11 mouse cellular contexts compared by ENCODE assay signal in the genomic region with DNA sequence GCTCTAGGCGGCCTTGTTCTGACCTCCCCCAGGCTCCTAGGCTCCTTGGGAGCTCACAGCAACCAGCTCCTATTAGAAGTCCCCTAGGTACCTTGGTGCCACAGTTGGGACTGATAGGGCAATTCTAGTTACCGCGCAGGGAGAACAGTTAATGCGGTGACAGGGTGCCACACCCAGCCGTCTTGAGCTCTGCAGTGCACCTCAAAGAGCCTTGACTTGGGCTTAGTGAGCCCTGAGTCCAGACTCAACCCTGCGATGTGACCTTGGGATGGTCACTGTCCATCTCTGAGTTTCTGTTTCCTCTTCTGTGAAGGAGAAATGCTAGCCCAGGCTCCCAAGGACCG. TPM values are rescaled to one million over a fixed set of nuclear protein-coding genes. Genes with fewer than 3 reads are reported as not detected.
A peak's percentile ranks its signal among the peaks of the same experiment; 100 is the strongest.
DNase-seq lines count a peak whose midpoint lies in the region; ATAC-seq and TF ChIP-seq lines count a peak whose summit lies in the region.
"Had no signal": no experiment of that assay in that cellular context is flagged by ENCODE, and none has a peak within 500 bp of the region (broad histone marks: within the 10 kb centered on the region; RNA-seq: fewer than 3 reads in every experiment).

No protein-coding gene starts in this region.

- WGBS in heart, embryonic 16.5 days, result 72% methylated on average over 7 of the region's 7 CpGs
- WGBS in liver, embryonic 14.5 days (ENCODE audit: insufficient replicate concordance), result 28% methylated on average over 7 of the region's 7 CpGs

- H3K9ac ChIP-seq in heart, embryonic 16.5 days (ENCODE audit: low read length), result peak overlapping the region; percentile 52
- H3K9ac ChIP-seq in MEL (ENCODE audit: control insufficient read depth, low read depth, low read length, poor library complexity, severe bottlenecking), result peak overlapping the region; percentile 67
- H3K9ac ChIP-seq in liver, embryonic 14.5 days (replicated peaks), result no peak overlapping the region

- no peak for ATAC-seq in heart, embryonic 16.5 days (replicated peaks; ENCODE audit: extremely low read depth, insufficient read depth, low FRiP score)
- ATAC-seq in liver, embryonic 14.5 days (ENCODE audit: insufficient read depth), result no peak

- TF ChIP-seq POLR2A in MEL (IDR thresholded peaks at IDR 0.05; ENCODE audit: control insufficient read depth in 1 of 2, insufficient read depth in 1 of 2, low read depth in 1 of 2, low read length in 2 of 2, poor library complexity in 1 of 2), result no peak

- H3K27ac ChIP-seq in heart, embryonic 16.5 days (ENCODE audit: low read length), result no peak overlapping the region
- peak overlapping the region; percentile 35 for H3K27ac ChIP-seq in MEL (ENCODE audit: control insufficient read depth, low read depth, low read length)
- no peak overlapping the region for H3K27ac ChIP-seq in liver, embryonic 14.5 days

- no peaks in the 10 kb centered on the region for H3K27me3 ChIP-seq in heart, embryonic 16.5 days (ENCODE audit: control insufficient read depth, insufficient read depth, low read length)
- no peaks in the 10 kb centered on the region for H3K27me3 ChIP-seq in MEL (ENCODE audit: control insufficient read depth in 1 of 2, insufficient read depth in 2 of 2, low read length in 2 of 2)
- peaks cover 17% of the 10 kb centered on the region for H3K27me3 ChIP-seq in erythroblast, embryonic 14.5 days (ENCODE audit: control insufficient read depth)
- no peaks in the 10 kb centered on the region for H3K27me3 ChIP-seq in liver, embryonic 14.5 days (ENCODE audit: control insufficient read depth, insufficient read depth, low read length)

- no peak for TF ChIP-seq EP300 in MEL (IDR thresholded peaks at IDR 0.05; ENCODE audit: low read depth in 1 of 2, low read length in 2 of 2)
- no peak for TF ChIP-seq EP300 in liver, embryonic 14.5 days (IDR thresholded peaks at IDR 0.05; ENCODE audit: low read depth)

- no peak for DNase-seq in heart, postnatal 36 days
- DNase-seq in MEL (ENCODE audit: low read depth, low spot score), result no peak
- DNase-seq in liver, embryonic 14.5 days (ENCODE audit: low read depth in 3 of 3, low spot score in 3 of 3), result peak in 1 of 3 experiments; percentile 10
- DNase-seq in thymus, postnatal 14 days, result no peak
- no peak for DNase-seq in layer of hippocampus, postnatal 10 days (ENCODE audit: low spot score in 2 of 2)
- no peak for DNase-seq in kidney, adult 8-10 months

- no peaks in the 10 kb centered on the region for H3K36me3 ChIP-seq in heart, embryonic 16.5 days (ENCODE audit: control insufficient read depth, insufficient read depth)
- peaks cover 0 to 5% of the 10 kb centered on the region in 2 experiments; a peak in 1 of 4 replicates for H3K36me3 ChIP-seq in MEL (ENCODE audit: control insufficient read depth in 1 of 2, insufficient read depth in 2 of 2, low read length in 2 of 2)
- H3K36me3 ChIP-seq in erythroblast, embryonic 14.5 days (ENCODE audit: control insufficient read depth), result no peaks in the 10 kb centered on the region
- no peaks in the 10 kb centered on the region for H3K36me3 ChIP-seq in liver, embryonic 14.5 days (replicated peaks; ENCODE audit: control insufficient read depth, insufficient read depth, low read depth)

- H3K4me1 ChIP-seq in heart, embryonic 16.5 days (ENCODE audit: control insufficient read depth, insufficient read depth, low read length), result peaks cover 3% of the 10 kb centered on the region; the same call in 1 of the 2 replicates
- peaks cover under 1 to 21% of the 10 kb centered on the region in 2 experiments; a peak in 3 of 4 replicates for H3K4me1 ChIP-seq in MEL (ENCODE audit: control insufficient read depth in 1 of 2, insufficient read depth in 2 of 2, low read length in 2 of 2)
- peaks cover 15% of the 10 kb centered on the region for H3K4me1 ChIP-seq in erythroblast, embryonic 14.5 days (ENCODE audit: control insufficient read depth)
- peaks cover 4 to 9% of the 10 kb centered on the region in 2 experiments; a peak in 3 of 4 replicates for H3K4me1 ChIP-seq in liver, embryonic 14.5 days (replicated peaks; ENCODE audit: control insufficient read depth in 2 of 2, insufficient read depth in 2 of 2, low read length in 1 of 2)

- H3K4me2 ChIP-seq in heart, embryonic 16.5 days (ENCODE audit: low read depth, low read length), result peak overlapping the region; percentile 55; the same call in 1 of the 2 replicates
- peak overlapping the region; percentile 40 for H3K4me2 ChIP-seq in liver, embryonic 14.5 days (ENCODE audit: low read depth)

- no peak for TF ChIP-seq CTCF in MEL (IDR thresholded peaks at IDR 0.05 in 2 of 3, conservative IDR thresholded peaks at IDR 0.05 in 1 of 3; ENCODE audit: control insufficient read depth in 1 of 3, insufficient read depth in 1 of 3, low read depth in 2 of 3, low read length in 3 of 3, poor library complexity in 1 of 3, severe bottlenecking in 1 of 3)
- TF ChIP-seq CTCF in liver, embryonic 14.5 days (IDR thresholded peaks at IDR 0.05; ENCODE audit: low read depth), result no peak

- no peaks in the 10 kb centered on the region for H3K9me3 ChIP-seq in heart, embryonic 16.5 days (replicated peaks; ENCODE audit: control insufficient read depth, low read length)
- H3K9me3 ChIP-seq in MEL (replicated peaks; ENCODE audit: insufficient read depth, low read length), result no peaks in the 10 kb centered on the region
- no peaks in the 10 kb centered on the region for H3K9me3 ChIP-seq in erythroblast, embryonic 14.5 days (ENCODE audit: control insufficient read depth, low read length)
- no peaks in the 10 kb centered on the region for H3K9me3 ChIP-seq in liver, embryonic 14.5 days (ENCODE audit: control insufficient read depth, low read length)

- no peaks in the 10 kb centered on the region; the same call in 1 of the 2 replicates for H3K79me2 ChIP-seq in MEL (ENCODE audit: control insufficient read depth, insufficient read depth, low read length, poor library complexity)

- H3K4me3 ChIP-seq in heart, embryonic 16.5 days (ENCODE audit: low read length), result no peak overlapping the region; the same call in 1 of the 2 replicates
- H3K4me3 ChIP-seq in MEL (ENCODE audit: control insufficient read depth in 1 of 2, insufficient read depth in 1 of 2, low read depth in 2 of 2, low read length in 2 of 2), result peak overlapping the region; percentile 53 to 56
- peak overlapping the region; percentile 17 for H3K4me3 ChIP-seq in erythroblast, embryonic 14.5 days (replicated peaks)
- peak overlapping the region in 1 of 2 experiments; percentile 26; a peak in 1 of 4 replicates for H3K4me3 ChIP-seq in liver, embryonic 14.5 days (ENCODE audit: insufficient read depth in 1 of 2, low read depth in 2 of 2, low read length in 2 of 2)

- intact Hi-C loops in heart, postnatal 36 days (cut with DNase I), result loop anchor here (1.0 to 5.0 kb wide), 2 partner anchors 43 to 226 kb away; no protein-coding TSS in a partner anchor

- no peak for TF ChIP-seq RAD21 in MEL (IDR thresholded peaks at IDR 0.05; ENCODE audit: low read depth, low read length)

RNA-seq across cellular contexts. Expression of a gene that starts 12.5 kb away (rescaled TPM):
- polyA plus RNA-seq in heart, embryonic 16.5 days (2015; fragmentation: Nextera tagmentation; extraction: Ambion mirVana), result 253 and 264 TPM in 2 replicates
- 100 to 1,000 TPM; 370 to 512 TPM for total RNA-seq in heart, postnatal 36 days (2021)
- total RNA-seq in MEL (2012; rRNA removed), result not detected in 2 replicates
- polyA plus RNA-seq in MEL (2012; ENCODE audit: insufficient read depth in 1 of 2, insufficient read length in 2 of 2, low read depth in 1 of 2, low replicate concordance in 2 of 2, missing spikeins in 1 of 2), result under 1 TPM in 1 of 2 experiments, not detected in 1; 0.18 TPM
- 0.14 and 0.16 TPM in 2 replicates for polyA plus RNA-seq in erythroblast, embryonic 14.5 days (2012)
- 3.6 TPM in 2 replicates for polyA plus RNA-seq in liver, embryonic 14.5 days (2012; rRNA removed)
- 2.1 and 2.5 TPM in 2 replicates for polyA plus RNA-seq in liver, embryonic 14.5 days (2014; fragmentation: Nextera tagmentation; extraction: Ambion mirVana)
- total RNA-seq in layer of hippocampus, postnatal 10 days (2021), result 1 to 10 TPM; 1.8 to 2.6 TPM
- total RNA-seq: neutrophil, adult 5-6 weeks had no signal

RNA-seq across cellular contexts. Expression of a gene that starts 20.2 kb away (rescaled TPM):
- polyA plus RNA-seq in heart, embryonic 16.5 days (2015; fragmentation: Nextera tagmentation; extraction: Ambion mirVana), result 9.9 and 11.7 TPM in 2 replicates
- total RNA-seq in heart, postnatal 36 days (2021), result 1 to 10 TPM; 2.6 to 4.5 TPM
- total RNA-seq in MEL (2012; rRNA removed), result 8.4 and 10.1 TPM in 2 replicates
- 100 to 1,000 TPM in 1 of 2 experiments, 10 to 100 TPM in 1; 12.3 to 126 TPM for polyA plus RNA-seq in MEL (2012; ENCODE audit: insufficient read depth in 1 of 2, insufficient read length in 2 of 2, low read depth in 1 of 2, low replicate concordance in 2 of 2, missing spikeins in 1 of 2)
- polyA plus RNA-seq in erythroblast, embryonic 14.5 days (2012), result 1.5 and 1.9 TPM in 2 replicates
- 12.0 and 13.3 TPM in 2 replicates for polyA plus RNA-seq in liver, embryonic 14.5 days (2012; rRNA removed)
- 20.0 and 24.9 TPM in 2 replicates for polyA plus RNA-seq in liver, embryonic 14.5 days (2014; fragmentation: Nextera tagmentation; extraction: Ambion mirVana)
- total RNA-seq in layer of hippocampus, postnatal 10 days (2021), result 10 to 100 TPM; 32.5 to 33.5 TPM

RNA-seq across cellular contexts. Expression of a gene that starts 39.3 kb away (rescaled TPM):
- polyA plus RNA-seq in heart, embryonic 16.5 days (2015; fragmentation: Nextera tagmentation; extraction: Ambion mirVana), result 0.15 and 0.38 TPM in 2 replicates
- 1 to 10 TPM; 1.3 to 1.4 TPM for total RNA-seq in heart, postnatal 36 days (2021)
- 0.98 and 2.1 TPM in 2 replicates for total RNA-seq in MEL (2012; rRNA removed)
- 1 to 10 TPM in 1 of 2 experiments, not detected in 1; 1.8 TPM for polyA plus RNA-seq in MEL (2012; ENCODE audit: insufficient read depth in 1 of 2, insufficient read length in 2 of 2, low read depth in 1 of 2, low replicate concordance in 2 of 2, missing spikeins in 1 of 2)
- polyA plus RNA-seq in erythroblast, embryonic 14.5 days (2012), result not detected in 2 replicates
- polyA plus RNA-seq in liver, embryonic 14.5 days (2012; rRNA removed), result 0.10 and 0.15 TPM in 2 replicates
- polyA plus RNA-seq in liver, embryonic 14.5 days (2014; fragmentation: Nextera tagmentation; extraction: Ambion mirVana), result 0.10 TPM in 1 of 2 replicates, not detected in the other
- 1 to 10 TPM; 2.5 to 2.8 TPM for total RNA-seq in layer of hippocampus, postnatal 10 days (2021)

RNA-seq across cellular contexts. Expression of a gene that starts 57.3 kb away (rescaled TPM):
- polyA plus RNA-seq in heart, embryonic 16.5 days (2015; fragmentation: Nextera tagmentation; extraction: Ambion mirVana), result 59.7 and 66.9 TPM in 2 replicates
- total RNA-seq in heart, postnatal 36 days (2021), result 10 to 100 TPM; 81.2 to 82.6 TPM
- 107 and 113 TPM in 2 replicates for total RNA-seq in MEL (2012; rRNA removed)
- 100 to 1,000 TPM; 124 to 876 TPM for polyA plus RNA-seq in MEL (2012; ENCODE audit: insufficient read depth in 1 of 2, insufficient read length in 2 of 2, low read depth in 1 of 2, low replicate concordance in 2 of 2, missing spikeins in 1 of 2)
- 1.9 and 3.5 TPM in 2 replicates for polyA plus RNA-seq in erythroblast, embryonic 14.5 days (2012)
- 17.4 and 25.0 TPM in 2 replicates for polyA plus RNA-seq in liver, embryonic 14.5 days (2012; rRNA removed)
- polyA plus RNA-seq in liver, embryonic 14.5 days (2014; fragmentation: Nextera tagmentation; extraction: Ambion mirVana), result 38.3 and 44.1 TPM in 2 replicates
- total RNA-seq in layer of hippocampus, postnatal 10 days (2021), result 100 to 1,000 TPM; 163 to 172 TPM

RNA-seq across cellular contexts. Expression of a gene that starts 57.5 kb away (rescaled TPM):
- polyA plus RNA-seq in heart, embryonic 16.5 days (2015; fragmentation: Nextera tagmentation; extraction: Ambion mirVana), result not detected in 2 replicates
- total RNA-seq in heart, postnatal 36 days (2021), result not detected
- not detected in 2 replicates for total RNA-seq in MEL (2012; rRNA removed)
- not detected for polyA plus RNA-seq in MEL (2012; ENCODE audit: insufficient read depth in 1 of 2, insufficient read length in 2 of 2, low read depth in 1 of 2, low replicate concordance in 2 of 2, missing spikeins in 1 of 2)
- not detected in 2 replicates for polyA plus RNA-seq in erythroblast, embryonic 14.5 days (2012)
- polyA plus RNA-seq in liver, embryonic 14.5 days (2012; rRNA removed), result 0.09 TPM in 1 of 2 replicates, not detected in the other
- polyA plus RNA-seq in liver, embryonic 14.5 days (2014; fragmentation: Nextera tagmentation; extraction: Ambion mirVana), result not detected in 2 replicates
- total RNA-seq in layer of hippocampus, postnatal 10 days (2021), result 1 to 10 TPM; 3.4 to 4.1 TPM
- total RNA-seq: adrenal gland, adult 18-20 months; neutrophil, adult 5-6 weeks had no signal
- polyA plus RNA-seq: spleen, adult 2 months had no signal

Comparison
In these comparisons a context has a peak if more than half of its experiments do, and no peak if none do; other contexts are left out.
1. RNA of a gene that starts 12.5 kb away (polyA plus RNA-seq): 253 to 264 TPM in heart, embryonic 16.5 days; 2.1 to 3.6 TPM in liver, embryonic 14.5 days, 0.18 TPM in MEL and 0.14 to 0.16 TPM in erythroblast, embryonic 14.5 days; every median in the first group is over 10 times any median in the second.